Mouse (Mus musculus) gastrocnemius, adult 18-20 months (tissue): ENCODE data around the gene Ttl. TPM values are rescaled to one million over a fixed set of nuclear protein-coding genes. Genes with fewer than 3 reads are reported as not detected.

ENCODE experiments used
- DNase-seq: peaks from one replicate; pipeline ENCODE4 v3.0.0; 2021; ENCODE audit warnings: low spot score
- total RNA-seq, 2 experiments: library from RNA; stranded (reverse); gene quantifications; 2 replicates each; pipeline ENCODE4 v1.2.3; 2021

The Ttl gene
- total RNA-seq, 2 experiments from 2014 or later, result 6.1 to 8.6 TPM

- no peak for DNase-seq
Measured at GRCm38 (mm10) chr2:129083514-129083913, 17.8 kb downstream of the Ttl start.

GRCm38 (mm10) chr2:129084959-129085358 is 19.2 kb downstream of the Ttl start:
- DNase-seq, result no peak

- no peak for DNase-seq
Measured at GRCm38 (mm10) chr2:129087520-129087919, 21.8 kb downstream of the Ttl start.

GRCm38 (mm10) chr2:129090370-129090769 is 24.6 kb downstream of the Ttl start:
- DNase-seq, result no peak

- DNase-seq, result no peak
Measured at GRCm38 (mm10) chr2:129092810-129093209, 27.1 kb downstream of the Ttl start.

- DNase-seq, result no peak
Measured at GRCm38 (mm10) chr2:129093926-129094724, 28.4 kb downstream of the Ttl start.

GRCm38 (mm10) chr2:129100784-129101310 is 35.1 kb downstream of the Ttl start, which contains the start of gene Polr1b:
TSS of gene Polr1b (plus strand) at chr2:129100995.
- DNase-seq, result peak; percentile 96

- DNase-seq, result no peak
Measured at GRCm38 (mm10) chr2:129112924-129113323, 47.2 kb downstream of the Ttl start.

GRCm38 (mm10) chr2:129115706-129116367 is 50.1 kb downstream of the Ttl start:
- peak; percentile 39 for DNase-seq

GRCm38 (mm10) chr2:129116368-129116739 is 50.6 kb downstream of the Ttl start:
- no peak for DNase-seq

- DNase-seq, result no peak
Measured at GRCm38 (mm10) chr2:129118061-129118460, 52.3 kb downstream of the Ttl start.

- no peak for DNase-seq
Measured at GRCm38 (mm10) chr2:129121986-129122385, 56.2 kb downstream of the Ttl start.

- peak; percentile 94 for DNase-seq
Measured at GRCm38 (mm10) chr2:129129412-129129929, 63.7 kb downstream of the Ttl start, which contains the start of gene Chchd5. TSS of gene Chchd5 (plus strand) at chr2:129129700.

GRCm38 (mm10) chr2:129129987-129130545 is 64.3 kb downstream of the Ttl start:
- no peak for DNase-seq

- DNase-seq, result no peak
Measured at GRCm38 (mm10) chr2:129130776-129131175, 65.0 kb downstream of the Ttl start.

GRCm38 (mm10) chr2:129132231-129132630 is 66.5 kb downstream of the Ttl start:
- no peak for DNase-seq

- DNase-seq, result no peak
Measured at GRCm38 (mm10) chr2:129133006-129133805, 67.5 kb downstream of the Ttl start.

GRCm38 (mm10) chr2:129139906-129140305 is 74.2 kb downstream of the Ttl start:
- DNase-seq, result no peak
